Mouse (Mus musculus): ENCODE measurements around the gene Grik4. TPM values are rescaled to one million over a fixed set of nuclear protein-coding genes. Genes with fewer than 3 reads are reported as not detected.

The Grik4 gene
- polyA plus RNA-seq, 1 experiment from 2014 or later, result 1.8 TPM

- Histone ChIP-seq H3K9ac (no peak overlapping the region), H3K4me2 (replicated peaks) (no peak overlapping the region), H3K27me3 (replicated peaks) (no peaks in the 10 kb centered on the region), H3K4me1 (replicated peaks) (peaks cover 11% of the 10 kb centered on the region; the same call in 1 of the 2 replicates), H3K4me3 (replicated peaks) (no peak overlapping the region), H3K36me3 (no peaks in the 10 kb centered on the region), H3K27ac (no peak overlapping the region), H3K9me3 (no peaks in the 10 kb centered on the region)
- 39% methylated on average over 8 of the region's 8 CpGs for WGBS
- ATAC-seq, result no peak
These were observed 189.6 kb downstream of the Grik4 start for GRCm38 (mm10) chr9:42754699-42755098.

- ATAC-seq, result peak; percentile 79
- Histone ChIP-seq H3K9ac (no peak overlapping the region), H3K27me3 (replicated peaks) (no peaks in the 10 kb centered on the region), H3K4me2 (replicated peaks) (no peak overlapping the region), H3K4me1 (replicated peaks) (peaks cover 7% of the 10 kb centered on the region; the same call in 1 of the 2 replicates), H3K36me3 (no peaks in the 10 kb centered on the region), H3K9me3 (no peaks in the 10 kb centered on the region), H3K27ac (no peak overlapping the region), H3K4me3 (replicated peaks) (no peak overlapping the region)
- 57% methylated on average over 2 of the region's 2 CpGs for WGBS
These were observed 193.1 kb downstream of the Grik4 start for GRCm38 (mm10) chr9:42751160-42751559.

GRCm38 (mm10) chr9:42750176-42750575 lies 194.1 kb downstream of the Grik4 start:
- Histone ChIP-seq H3K4me2 (replicated peaks) (no peak overlapping the region), H3K9ac (no peak overlapping the region), H3K9me3 (no peaks in the 10 kb centered on the region), H3K27ac (no peak overlapping the region), H3K4me3 (replicated peaks) (no peak overlapping the region), H3K27me3 (replicated peaks) (no peaks in the 10 kb centered on the region), H3K36me3 (no peaks in the 10 kb centered on the region), H3K4me1 (replicated peaks) (peaks cover 6% of the 10 kb centered on the region; the same call in 1 of the 2 replicates)
- 76% methylated on average over 3 of the region's 3 CpGs for WGBS
- ATAC-seq, result no peak

- 41% methylated on average over 8 of the region's 8 CpGs for WGBS
These were observed 198.3 kb downstream of the Grik4 start for GRCm38 (mm10) chr9:42745982-42746381.

GRCm38 (mm10) chr9:42742385-42742784 lies 201.9 kb downstream of the Grik4 start:
- Histone ChIP-seq H3K4me1 (replicated peaks) (peaks cover 7% of the 10 kb centered on the region; the same call in 1 of the 2 replicates), H3K9ac (no peak overlapping the region), H3K4me3 (replicated peaks) (no peak overlapping the region), H3K9me3 (no peaks in the 10 kb centered on the region), H3K27ac (no peak overlapping the region), H3K27me3 (replicated peaks) (no peaks in the 10 kb centered on the region), H3K4me2 (replicated peaks) (no peak overlapping the region), H3K36me3 (no peaks in the 10 kb centered on the region)
- ATAC-seq, result peak; percentile 75
- WGBS, result 55% methylated on average over 5 of the region's 5 CpGs

More at GRCm38 (mm10) chr9:42745982-42746381, 198.3 kb downstream of the Grik4 start:
- H3K4me2 ChIP-seq (replicated peaks), result no peak overlapping the region
- no peak for ATAC-seq
- no peaks in the 10 kb centered on the region for H3K9me3 ChIP-seq
- no peak overlapping the region for H3K27ac ChIP-seq
- no peak overlapping the region for H3K4me3 ChIP-seq (replicated peaks)
- H3K9ac ChIP-seq, result no peak overlapping the region
- no peaks in the 10 kb centered on the region for H3K36me3 ChIP-seq
- H3K27me3 ChIP-seq (replicated peaks), result no peaks in the 10 kb centered on the region
- H3K4me1 ChIP-seq (replicated peaks), result peaks cover 6% of the 10 kb centered on the region; the same call in 1 of the 2 replicates

GRCm38 (mm10) chr9:42736697-42737335 lies 207.5 kb downstream of the Grik4 start:
- peak; percentile 46 for ATAC-seq
- Histone ChIP-seq H3K9ac (no peak overlapping the region), H3K4me3 (replicated peaks) (no peak overlapping the region), H3K4me1 (replicated peaks) (0 out of 2 replicates have a peak, but pooled peaks cover 7% of the 10 kb centered on the region), H3K27ac (no peak overlapping the region), H3K4me2 (replicated peaks) (no peak overlapping the region), H3K9me3 (no peaks in the 10 kb centered on the region), H3K27me3 (replicated peaks) (no peaks in the 10 kb centered on the region), H3K36me3 (no peaks in the 10 kb centered on the region)
- 60% methylated on average over 7 of the region's 7 CpGs for WGBS

GRCm38 (mm10) chr9:42735086-42735485 lies 209.2 kb downstream of the Grik4 start:
- 74% methylated on average over 5 of the region's 5 CpGs for WGBS
- H3K27me3 ChIP-seq (replicated peaks), result no peaks in the 10 kb centered on the region
- no peak overlapping the region for H3K27ac ChIP-seq
- ATAC-seq, result no peak
- H3K9me3 ChIP-seq, result no peaks in the 10 kb centered on the region
- H3K4me2 ChIP-seq (replicated peaks), result no peak overlapping the region
- no peak overlapping the region for H3K9ac ChIP-seq
- 0 out of 2 replicates have a peak, but pooled peaks cover 7% of the 10 kb centered on the region for H3K4me1 ChIP-seq (replicated peaks)
- no peaks in the 10 kb centered on the region for H3K36me3 ChIP-seq
- no peak overlapping the region for H3K4me3 ChIP-seq (replicated peaks)

GRCm38 (mm10) chr9:42732731-42733318 lies 211.5 kb downstream of the Grik4 start:
- Histone ChIP-seq H3K4me2 (replicated peaks) (no peak overlapping the region), H3K9me3 (no peaks in the 10 kb centered on the region), H3K27ac (no peak overlapping the region), H3K4me3 (replicated peaks) (no peak overlapping the region), H3K4me1 (replicated peaks) (0 out of 2 replicates have a peak, but pooled peaks cover 4% of the 10 kb centered on the region), H3K36me3 (no peaks in the 10 kb centered on the region), H3K27me3 (replicated peaks) (no peaks in the 10 kb centered on the region), H3K9ac (no peak overlapping the region)
- 81% methylated on average over 9 of the region's 9 CpGs for WGBS
- ATAC-seq, result no peak

GRCm38 (mm10) chr9:42728472-42728871 lies 215.8 kb downstream of the Grik4 start:
- 51% methylated on average over 6 of the region's 6 CpGs for WGBS
- no peaks in the 10 kb centered on the region for H3K36me3 ChIP-seq
- no peak for ATAC-seq
- H3K27me3 ChIP-seq (replicated peaks), result no peaks in the 10 kb centered on the region
- no peaks in the 10 kb centered on the region for H3K9me3 ChIP-seq
- no peak overlapping the region for H3K9ac ChIP-seq
- H3K4me3 ChIP-seq (replicated peaks), result no peak overlapping the region
- peaks cover 10% of the 10 kb centered on the region for H3K4me1 ChIP-seq (replicated peaks)
- no peak overlapping the region for H3K4me2 ChIP-seq (replicated peaks)
- 0 out of 2 replicates have a peak overlapping the region, but pooled peaks have one; percentile 72 for H3K27ac ChIP-seq

- peak; percentile 46; the same call in 1 of the 2 replicates for ATAC-seq
- no peaks in the 10 kb centered on the region for H3K27me3 ChIP-seq (replicated peaks)
- no peaks in the 10 kb centered on the region for H3K36me3 ChIP-seq
- H3K4me1 ChIP-seq (replicated peaks), result peaks cover 8% of the 10 kb centered on the region
- H3K4me3 ChIP-seq (replicated peaks), result no peak overlapping the region
- WGBS, result 66% methylated on average over 6 of the region's 6 CpGs
- H3K4me2 ChIP-seq (replicated peaks), result no peak overlapping the region
- no peak overlapping the region for H3K9ac ChIP-seq
- H3K27ac ChIP-seq, result peak overlapping the region; percentile 72
- H3K9me3 ChIP-seq, result no peaks in the 10 kb centered on the region
These were observed 216.6 kb downstream of the Grik4 start for GRCm38 (mm10) chr9:42727661-42728060.

GRCm38 (mm10) chr9:42727186-42727585 lies 217.1 kb downstream of the Grik4 start:
- Histone ChIP-seq H3K4me3 (replicated peaks) (no peak overlapping the region), H3K4me2 (replicated peaks) (no peak overlapping the region), H3K36me3 (no peaks in the 10 kb centered on the region), H3K4me1 (replicated peaks) (peaks cover 12% of the 10 kb centered on the region), H3K27me3 (replicated peaks) (no peaks in the 10 kb centered on the region), H3K9me3 (no peaks in the 10 kb centered on the region), H3K9ac (no peak overlapping the region), H3K27ac (peak overlapping the region; percentile 72)
- WGBS, result 66% methylated on average over 5 of the region's 5 CpGs
- ATAC-seq, result peak; percentile 90

GRCm38 (mm10) chr9:42724099-42724498 lies 220.2 kb downstream of the Grik4 start:
- no peak overlapping the region for H3K4me3 ChIP-seq (replicated peaks)
- no peaks in the 10 kb centered on the region for H3K36me3 ChIP-seq
- ATAC-seq, result no peak
- no peak overlapping the region for H3K27ac ChIP-seq
- peaks cover 16% of the 10 kb centered on the region for H3K4me1 ChIP-seq (replicated peaks)
- H3K27me3 ChIP-seq (replicated peaks), result no peaks in the 10 kb centered on the region
- WGBS, result 72% methylated on average over 7 of the region's 7 CpGs
- H3K9ac ChIP-seq, result no peak overlapping the region
- H3K4me2 ChIP-seq (replicated peaks), result no peak overlapping the region
- H3K9me3 ChIP-seq, result no peaks in the 10 kb centered on the region

GRCm38 (mm10) chr9:42722501-42722900 lies 221.8 kb downstream of the Grik4 start:
- ATAC-seq, result no peak
- H3K9ac ChIP-seq, result no peak overlapping the region
- no peaks in the 10 kb centered on the region for H3K27me3 ChIP-seq (replicated peaks)
- 41% methylated on average over 4 of the region's 4 CpGs for WGBS
- H3K36me3 ChIP-seq, result no peaks in the 10 kb centered on the region
- no peak overlapping the region for H3K27ac ChIP-seq
- no peak overlapping the region for H3K4me3 ChIP-seq (replicated peaks)
- H3K4me2 ChIP-seq (replicated peaks), result no peak overlapping the region
- H3K9me3 ChIP-seq, result no peaks in the 10 kb centered on the region
- peaks cover 19% of the 10 kb centered on the region for H3K4me1 ChIP-seq (replicated peaks)
